Mouse (Mus musculus): ENCODE results near the gene Dst.
A peak's percentile ranks its signal among the peaks of the same experiment; 100 is the strongest.

The Dst gene

GRCm38 (mm10) chr1:34139871-34140471 is 231.9 kb downstream of the Dst start:
- no peak for DNase-seq

DNA sequence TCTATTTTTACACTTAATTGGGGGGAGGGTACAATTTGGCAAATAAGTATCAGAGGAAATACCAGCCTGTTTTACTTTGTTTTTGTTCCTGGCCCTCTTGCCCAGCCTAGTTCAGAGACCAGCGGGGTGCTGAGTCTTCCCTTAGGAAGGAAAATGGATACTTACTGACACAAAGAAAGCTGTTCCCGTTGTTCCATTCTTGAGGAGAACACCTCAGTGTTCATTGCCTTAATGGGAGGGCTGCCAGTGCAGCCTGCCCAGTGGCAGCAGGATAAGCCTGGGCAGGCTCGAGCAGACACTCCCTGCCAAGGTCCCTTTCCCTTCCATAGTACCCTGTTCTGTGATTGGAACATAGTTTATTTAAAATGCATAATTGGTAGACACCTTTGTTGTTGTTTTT is 232.7 kb downstream of the Dst start:
- no peak for DNase-seq

- DNase-seq, result peak; percentile 37
These were observed 235.0 kb downstream of the Dst start for GRCm38 (mm10) chr1:34142951-34143580.

DNA sequence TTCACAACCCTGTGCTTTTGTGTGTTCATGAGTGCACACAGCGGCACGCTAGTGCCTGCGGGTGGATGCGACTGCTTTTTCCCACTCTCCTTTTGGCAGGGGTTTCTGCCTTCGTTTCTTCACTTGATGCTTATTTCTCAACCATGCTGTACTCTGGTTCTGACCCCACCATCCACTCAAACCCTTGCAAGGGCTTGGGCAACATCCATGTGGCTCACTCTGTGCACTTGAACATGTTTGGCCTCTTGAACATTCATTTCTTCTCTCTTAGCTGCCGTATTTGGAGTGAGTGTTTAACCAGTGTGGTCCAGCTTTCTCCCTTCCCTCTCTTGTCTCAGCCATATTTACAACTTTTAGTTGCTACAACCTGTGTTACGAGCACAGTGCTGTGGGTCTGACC is 236.8 kb downstream of the Dst start:
- DNase-seq, result no peak

DNA sequence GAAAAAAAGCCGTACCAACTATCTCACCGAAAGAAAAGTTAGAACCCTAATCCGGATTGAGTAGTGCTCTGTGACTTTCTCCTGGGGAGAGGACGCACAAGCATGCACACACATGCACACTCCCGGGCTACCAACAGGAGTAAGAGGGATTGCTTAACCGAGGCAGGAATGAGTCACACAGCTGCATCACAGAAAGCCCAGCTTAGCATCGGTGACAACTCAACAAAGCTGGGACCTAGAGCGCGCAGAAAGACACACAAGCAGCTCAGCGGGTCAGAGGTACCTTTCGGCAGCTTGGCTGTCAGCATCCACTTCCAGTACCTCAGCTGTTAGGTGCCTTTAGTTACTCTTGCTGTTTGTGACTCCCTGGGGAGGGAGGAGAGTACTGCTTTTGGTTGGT is 240.0 kb downstream of the Dst start:
- no peak for DNase-seq

GRCm38 (mm10) chr1:34150416-34151093 is 242.5 kb downstream of the Dst start:
- DNase-seq, result no peak

- DNase-seq, result no peak
These were observed 244.7 kb downstream of the Dst start for GRCm38 (mm10) chr1:34152683-34153082.

GRCm38 (mm10) chr1:34156058-34156457 is 248.0 kb downstream of the Dst start:
- DNase-seq, result no peak

DNA sequence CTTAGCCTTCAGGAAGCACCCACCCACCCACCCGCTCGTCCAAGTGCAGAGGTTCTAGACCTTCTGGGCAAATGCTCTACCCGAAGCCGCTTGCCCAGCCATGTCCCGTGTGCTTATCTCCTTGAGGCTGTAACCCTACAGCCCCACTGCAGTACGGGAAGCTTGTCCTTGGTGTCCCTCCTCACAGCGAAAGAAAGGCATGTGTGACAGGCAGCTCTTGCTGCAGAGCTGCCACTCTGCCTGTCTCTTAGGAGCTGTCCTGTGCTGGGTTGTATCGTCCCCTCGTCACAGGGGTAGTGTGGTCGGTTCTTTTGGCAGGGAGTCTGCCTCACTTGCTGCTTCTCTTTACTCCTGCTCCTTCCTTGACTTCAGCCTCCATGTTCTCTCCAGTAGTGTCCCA is 249.7 kb downstream of the Dst start:
- no peak for DNase-seq

- DNase-seq, result no peak
These were observed 250.8 kb downstream of the Dst start for GRCm38 (mm10) chr1:34158822-34159221.

- DNase-seq, result no peak
These were observed 251.9 kb downstream of the Dst start for GRCm38 (mm10) chr1:34159898-34160297.

GRCm38 (mm10) chr1:34164616-34165295 is 256.7 kb downstream of the Dst start:
- DNase-seq, result peak; percentile 77

DNA sequence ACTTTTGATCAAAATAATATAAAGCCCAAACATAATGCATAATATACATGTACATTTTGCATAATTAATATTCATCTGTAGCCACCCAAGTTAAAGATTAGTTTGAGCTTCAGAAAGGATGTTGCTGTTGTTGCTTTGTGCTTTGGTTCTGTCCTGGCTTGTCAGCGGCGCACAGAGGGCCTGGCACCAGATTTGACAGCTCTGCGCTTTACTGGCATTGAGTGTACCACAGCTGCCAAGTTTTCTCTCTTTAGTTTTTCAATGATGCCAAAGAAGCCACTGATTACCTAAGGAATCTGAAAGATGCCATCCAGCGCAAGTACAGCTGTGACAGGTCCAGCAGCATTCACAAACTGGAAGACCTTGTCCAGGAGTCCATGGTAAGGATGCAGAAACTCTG is 257.9 kb downstream of the Dst start:
- DNase-seq, result no peak

DNA sequence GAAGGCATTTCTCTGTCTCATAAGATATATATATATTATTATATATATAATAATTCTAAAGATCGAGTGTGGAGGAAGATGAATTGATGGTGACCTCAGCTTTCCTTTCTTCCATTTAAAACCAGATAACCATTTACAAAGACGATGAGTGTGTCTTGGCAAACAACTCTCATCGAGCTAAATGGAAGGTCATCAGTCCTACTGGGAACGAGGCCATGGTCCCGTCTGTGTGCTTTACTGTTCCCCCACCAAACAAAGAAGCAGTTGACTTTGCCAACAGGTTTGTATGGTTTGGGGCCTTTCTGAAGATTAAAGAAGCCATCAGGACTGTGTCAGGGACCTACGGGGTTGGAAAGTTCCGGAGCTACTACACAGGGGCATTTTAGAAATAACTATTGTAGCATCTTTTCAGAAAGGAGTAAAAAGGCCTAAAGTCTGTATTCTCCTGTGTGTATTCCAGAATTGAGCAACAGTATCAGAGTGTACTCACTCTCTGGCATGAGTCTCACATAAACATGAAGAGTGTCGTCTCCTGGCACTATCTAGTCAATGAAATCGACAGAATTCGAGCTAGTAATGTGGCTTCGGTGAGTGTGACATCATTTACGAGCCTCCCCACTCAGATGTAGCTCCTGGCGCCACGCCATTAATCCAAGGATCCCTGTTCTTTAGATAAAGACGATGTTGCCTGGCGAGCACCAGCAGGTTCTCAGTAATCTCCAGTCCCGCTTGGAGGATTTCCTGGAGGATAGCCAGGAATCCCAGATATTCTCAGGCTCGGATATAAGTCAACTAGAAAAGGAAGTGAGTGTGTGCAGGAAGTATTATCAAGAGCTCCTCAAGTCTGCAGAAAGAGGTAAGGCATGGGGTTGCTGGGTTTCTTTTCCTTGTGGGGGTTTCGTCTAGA is 259.4 kb downstream of the Dst start:
- DNase-seq, result no peak

DNA sequence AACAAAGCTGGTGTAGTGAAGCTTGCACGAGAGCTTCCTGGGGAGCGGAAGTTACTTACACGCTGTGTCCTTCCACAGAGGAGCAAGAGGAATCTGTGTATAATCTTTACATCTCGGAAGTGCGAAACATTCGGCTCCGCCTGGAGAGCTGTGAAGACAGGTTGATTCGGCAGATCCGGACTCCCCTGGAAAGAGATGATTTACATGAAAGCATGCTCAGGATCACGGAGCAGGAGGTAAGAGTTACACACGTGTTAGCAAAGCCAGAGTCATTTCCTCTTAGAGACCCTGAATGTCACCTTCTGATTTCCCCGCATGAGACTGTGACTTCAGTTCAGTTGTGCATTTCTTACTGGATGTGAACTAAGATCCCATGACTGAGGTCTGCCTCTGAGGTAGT is 261.1 kb downstream of the Dst start:
- DNase-seq, result no peak

- DNase-seq, result no peak
These were observed 266.5 kb downstream of the Dst start for GRCm38 (mm10) chr1:34174517-34174916.

DNA sequence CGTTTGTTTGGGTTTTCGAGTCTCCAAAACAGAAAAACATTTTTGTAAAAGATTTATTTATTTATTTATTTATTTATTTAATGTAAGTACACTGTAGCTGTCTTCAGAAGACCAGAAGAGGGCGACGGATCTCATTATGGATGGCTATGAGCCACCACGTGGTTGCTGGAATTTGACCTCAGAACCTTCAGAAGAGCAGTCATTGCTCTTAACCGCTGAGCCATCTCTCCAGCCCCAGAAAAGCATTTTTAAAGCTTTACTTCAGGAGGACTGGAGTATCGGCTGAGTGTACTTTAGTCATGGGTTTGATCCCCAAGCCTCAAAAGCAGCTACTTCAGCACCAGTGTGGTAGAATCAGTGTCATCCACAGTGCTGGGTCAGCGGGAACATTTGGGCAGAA is 266.9 kb downstream of the Dst start:
- DNase-seq, result no peak

DNA sequence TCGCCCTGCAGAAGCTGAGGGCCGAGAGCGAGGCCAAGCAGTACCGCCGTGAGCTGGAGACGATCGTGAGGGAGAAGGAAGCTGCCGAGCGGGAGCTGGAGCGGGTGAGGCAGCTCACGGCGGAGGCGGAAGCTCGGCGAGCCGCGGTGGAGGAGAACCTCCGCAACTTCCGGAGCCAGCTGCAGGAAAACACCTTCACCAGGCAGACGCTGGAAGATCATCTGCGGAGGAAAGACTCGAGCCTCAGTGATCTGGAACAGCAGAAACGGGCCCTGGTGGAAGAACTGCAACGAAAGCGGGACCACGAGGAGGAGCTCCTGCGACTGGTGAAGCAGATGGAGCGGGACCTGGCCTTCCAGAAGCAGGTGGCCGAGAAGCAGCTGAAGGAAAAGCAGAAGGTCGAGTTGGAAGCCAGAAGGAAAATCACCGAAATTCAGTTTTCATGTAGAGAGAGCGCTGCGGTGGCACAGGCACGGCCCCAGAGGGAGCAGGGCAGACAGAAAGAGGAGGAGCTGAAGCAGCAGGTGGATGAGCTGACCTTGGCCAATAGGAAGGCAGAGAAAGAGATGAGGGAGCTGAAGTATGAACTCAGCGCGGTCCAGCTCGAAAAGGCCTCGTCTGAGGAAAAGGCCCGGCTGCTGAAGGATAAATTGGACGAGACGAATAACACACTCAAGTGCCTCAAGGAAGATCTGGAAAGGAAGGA is 270.1 kb downstream of the Dst start:
- no peak for DNase-seq

GRCm38 (mm10) chr1:34179756-34180155 is 271.7 kb downstream of the Dst start:
- DNase-seq, result no peak

DNA sequence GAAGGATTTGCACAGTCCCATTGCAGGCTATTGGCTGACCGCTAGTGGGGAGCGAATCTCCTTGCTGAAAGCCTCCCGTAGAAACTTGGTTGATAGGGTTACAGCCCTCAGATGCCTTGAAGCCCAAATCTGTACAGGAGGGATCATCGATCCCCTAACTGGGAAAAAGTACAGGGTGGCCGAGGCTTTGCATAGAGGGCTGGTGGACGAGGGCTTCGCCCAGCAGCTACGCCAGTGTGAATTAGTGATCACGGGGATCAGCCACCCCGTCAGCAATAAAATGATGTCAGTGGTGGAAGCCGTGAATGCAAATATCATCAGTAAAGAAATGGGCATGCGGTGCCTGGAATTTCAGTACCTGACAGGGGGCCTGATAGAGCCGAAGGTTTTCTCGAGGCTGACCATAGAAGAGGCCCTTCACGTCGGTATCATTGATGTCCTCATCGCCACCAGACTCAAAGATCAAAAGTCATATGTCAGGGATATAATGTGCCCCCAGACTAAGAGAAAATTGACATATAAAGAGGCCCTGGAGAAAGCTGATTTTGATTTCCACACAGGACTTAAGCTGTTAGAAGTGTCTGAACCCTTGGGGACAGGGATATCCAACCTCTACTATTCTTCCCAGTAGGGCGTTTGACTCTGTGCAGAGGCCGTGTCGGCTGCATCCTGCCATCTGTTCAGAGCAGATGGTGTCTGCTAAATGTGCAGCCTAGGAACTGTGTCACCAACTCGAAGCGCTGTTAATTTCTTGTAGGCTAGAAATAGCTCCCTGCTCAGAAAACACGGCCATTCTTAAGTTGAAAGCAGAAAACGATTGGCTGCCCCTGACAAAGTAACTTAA is 274.6 kb downstream of the Dst start:
- peak; percentile 75 for DNase-seq

GRCm38 (mm10) chr1:34183250-34183926 is 275.4 kb downstream of the Dst start:
- no peak for DNase-seq
